Mouse (Mus musculus): Measurements from ENCODE around the gene Mlph.

DNA sequence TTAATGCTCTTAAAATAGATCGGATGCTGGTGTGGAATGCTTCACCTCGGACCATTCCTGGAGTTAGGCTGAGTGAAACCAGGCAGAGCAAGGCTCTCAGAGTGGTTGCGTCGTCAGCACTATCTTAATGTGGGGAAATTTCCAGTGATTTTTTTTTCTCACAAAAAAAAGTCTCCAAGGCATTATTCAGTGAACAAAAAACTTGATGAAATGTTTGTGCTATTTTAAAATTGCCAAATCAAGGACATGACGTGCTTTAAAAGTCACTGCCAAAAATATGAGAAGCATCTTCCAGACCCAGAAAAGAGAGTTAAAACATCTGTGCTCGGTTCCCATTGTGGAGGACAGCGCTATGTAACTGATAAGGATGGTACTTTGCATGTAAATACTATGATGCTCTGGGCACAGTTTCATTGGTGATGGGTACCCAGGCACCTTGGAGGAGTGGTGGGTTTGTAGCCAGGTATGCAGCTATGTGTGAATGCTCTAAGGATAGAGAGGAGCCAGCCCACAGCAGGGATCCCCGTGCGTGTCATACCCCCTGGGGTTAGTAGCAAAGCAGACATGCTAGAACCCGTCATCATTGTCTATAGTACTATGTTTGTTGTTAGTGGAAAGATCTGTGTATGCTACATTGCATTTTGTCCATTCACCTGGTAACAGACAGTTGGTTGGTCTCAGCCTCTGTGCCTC is 65.9 kb downstream of the Mlph start:
- no peak for TF ChIP-seq CTCF (IDR thresholded peaks at IDR 0.05; ENCODE audit: control insufficient read depth, insufficient read depth, insufficient read length)
- no peak for TF ChIP-seq USF1 (IDR thresholded peaks at IDR 0.05; ENCODE audit: low read depth)
- TF ChIP-seq MAX (IDR thresholded peaks at IDR 0.05), result no peak

All from C2C12 (cell line).